Mouse (Mus musculus): ENCODE data around the gene Zfp358. TPM values are rescaled to one million over a fixed set of nuclear protein-coding genes. Genes with fewer than 3 reads are reported as not detected.

The Zfp358 gene
- total RNA-seq, 1 experiment from 2014 or later, result 19.2 TPM

- DNase-seq, result no peak
These were observed 6.8 kb downstream of the Zfp358 start for GRCm38 (mm10) chr8:3499751-3500150.

- DNase-seq, result peak; percentile 99
These were observed 7.5 kb downstream of the Zfp358 start, which contains the start of gene Mcoln1 for GRCm38 (mm10) chr8:3500235-3501090. Mcoln1 (plus strand) TSS chr8:3500457.

- DNase-seq, result no peak
These were observed 9.3 kb downstream of the Zfp358 start for GRCm38 (mm10) chr8:3502217-3502616.

- no peak for DNase-seq
These were observed 15.2 kb downstream of the Zfp358 start for GRCm38 (mm10) chr8:3507979-3508754.

GRCm38 (mm10) chr8:3514681-3515247 lies 21.8 kb downstream of the Zfp358 start:
- DNase-seq, result no peak

- peak; percentile 94 for DNase-seq
These were observed 22.3 kb downstream of the Zfp358 start, which contains the start of gene Pnpla6 for GRCm38 (mm10) chr8:3515260-3515671. Pnpla6 (plus strand) TSS chr8:3515384.

- peak; percentile 75 for DNase-seq
These were observed 23.0 kb downstream of the Zfp358 start for GRCm38 (mm10) chr8:3515771-3516417.

GRCm38 (mm10) chr8:3516450-3517116 lies 23.6 kb downstream of the Zfp358 start:
- peak; percentile 96 for DNase-seq

GRCm38 (mm10) chr8:3517117-3517495 lies 24.2 kb downstream of the Zfp358 start:
- DNase-seq, result peak; percentile 39

GRCm38 (mm10) chr8:3522007-3522697 lies 29.2 kb downstream of the Zfp358 start:
- DNase-seq, result no peak

GRCm38 (mm10) chr8:3530816-3531215 lies 37.9 kb downstream of the Zfp358 start:
- no peak for DNase-seq

- DNase-seq, result no peak
These were observed 39.0 kb downstream of the Zfp358 start for GRCm38 (mm10) chr8:3531936-3532335.

GRCm38 (mm10) chr8:3536053-3536841 lies 43.3 kb downstream of the Zfp358 start:
- DNase-seq, result no peak

- no peak for DNase-seq
These were observed 44.0 kb downstream of the Zfp358 start for GRCm38 (mm10) chr8:3536940-3537339.

GRCm38 (mm10) chr8:3537666-3538065 lies 44.7 kb downstream of the Zfp358 start:
- DNase-seq, result no peak

GRCm38 (mm10) chr8:3539146-3539545 lies 46.2 kb downstream of the Zfp358 start:
- no peak for DNase-seq

GRCm38 (mm10) chr8:3540076-3540475 lies 47.1 kb downstream of the Zfp358 start:
- no peak for DNase-seq

- DNase-seq, result no peak
These were observed 53.6 kb downstream of the Zfp358 start for GRCm38 (mm10) chr8:3546511-3546910.

All from adrenal gland, postnatal 14 days (tissue).